Mouse (Mus musculus) liver, embryonic 14.5 days (tissue): ENCODE measurements around the gene Wfikkn1.

Source experiments
- CTCF ChIP-seq: IDR thresholded peaks from 2 replicates; pipeline ENCODE4 v1.5.1; 2016; ENCODE audit warnings: antibody characterized with exemption, low read depth, control low read depth
- EP300 ChIP-seq: IDR thresholded peaks from 2 replicates; pipeline ENCODE4 v1.6.1; 2016; ENCODE audit warnings: antibody characterized with exemption, low read depth

- TF ChIP-seq CTCF: peak; percentile 77
- TF ChIP-seq EP300: no peak
These were observed 5.0 kb upstream of the Wfikkn1 start for GRCm38 (mm10) chr17:25885636-25886035.
